Comparison of ENCODE assay signal across 9 mouse cellular contexts in the genomic region with DNA sequence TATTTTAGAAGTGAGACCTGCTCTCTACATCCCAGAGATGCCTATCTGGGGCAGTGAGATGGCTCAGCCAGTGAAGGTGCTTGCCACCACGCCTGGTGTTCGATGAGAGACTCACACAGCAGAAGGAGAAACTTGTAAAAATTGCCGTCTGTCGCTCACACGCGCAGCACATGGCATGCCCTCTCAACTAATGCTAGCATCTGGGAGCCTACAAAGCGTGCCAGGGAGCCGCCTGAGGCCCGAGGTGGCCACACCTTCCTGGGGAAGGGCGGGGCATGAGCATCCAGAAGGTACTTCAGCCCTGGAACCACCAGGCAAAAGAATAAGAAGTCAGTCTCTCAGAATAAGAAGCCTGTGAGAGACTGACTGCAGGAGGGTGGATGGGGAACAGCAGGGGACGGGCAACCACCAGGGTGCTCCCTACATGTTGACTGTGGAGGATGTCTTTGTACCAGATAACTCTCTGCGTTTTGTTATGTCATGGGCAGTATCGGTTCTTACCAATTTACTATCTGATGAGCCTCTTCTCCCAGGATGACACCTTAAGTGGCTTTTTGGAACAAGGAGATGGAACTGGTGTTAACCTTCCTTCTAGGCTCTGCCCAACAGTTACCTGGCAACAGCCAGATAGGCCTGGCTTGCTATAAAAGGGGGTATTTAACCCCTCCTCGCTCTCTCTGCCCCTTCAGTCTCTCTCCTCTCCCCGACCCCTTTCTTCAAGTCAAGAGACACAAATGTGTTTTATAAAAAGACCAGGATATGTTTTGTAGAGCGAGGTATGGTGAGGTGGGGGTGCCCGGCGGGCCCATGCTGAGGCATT. TPM values are rescaled to one million over a fixed set of nuclear protein-coding genes. Genes with fewer than 3 reads are reported as not detected.
DNase-seq lines count a peak whose midpoint lies in the region; ATAC-seq lines count a peak whose summit lies in the region.
"Had no signal": no experiment of that assay in that cellular context is flagged by ENCODE, and none has a peak within 500 bp of the region (broad histone marks: within the 10 kb centered on the region; RNA-seq: fewer than 3 reads in every experiment).

No protein-coding gene starts in this region.

- peak overlapping the region; percentile 87 for H3K27ac ChIP-seq in forebrain, embryonic 13.5 days
- H3K27ac ChIP-seq in liver, embryonic 11.5 days (ENCODE audit: low read depth, low read length) = no peak overlapping the region
- no peak overlapping the region for H3K27ac ChIP-seq in stomach, embryonic 14.5 days (ENCODE audit: low read length)

- no peaks in the 10 kb centered on the region for H3K27me3 ChIP-seq in forebrain, embryonic 13.5 days
- peaks cover 3% of the 10 kb centered on the region; the same call in 1 of the 2 replicates for H3K27me3 ChIP-seq in liver, embryonic 11.5 days (replicated peaks; ENCODE audit: control insufficient read depth, insufficient read depth, low read length)
- H3K27me3 ChIP-seq in stomach, embryonic 14.5 days (ENCODE audit: control insufficient read depth, insufficient read depth, low read length) = no peaks in the 10 kb centered on the region

- H3K9me3 ChIP-seq in forebrain, embryonic 13.5 days (replicated peaks) = no peaks in the 10 kb centered on the region
- H3K9me3 ChIP-seq in liver, embryonic 11.5 days (ENCODE audit: control insufficient read depth, low read length) = no peaks in the 10 kb centered on the region
- H3K9me3 ChIP-seq in stomach, embryonic 14.5 days (ENCODE audit: control insufficient read depth, low read depth, low read length) = no peaks in the 10 kb centered on the region

- peak; percentile 78 for ATAC-seq in forebrain, embryonic 13.5 days
- ATAC-seq in liver, embryonic 11.5 days (replicated peaks; ENCODE audit: low FRiP score) = peak; percentile 32
- no peak for ATAC-seq in stomach, embryonic 14.5 days (ENCODE audit: insufficient number of reproducible peaks, insufficient read depth, low FRiP score, low read depth)

- no peaks in the 10 kb centered on the region for H3K36me3 ChIP-seq in forebrain, embryonic 13.5 days (ENCODE audit: poor library complexity, severe bottlenecking)
- no peaks in the 10 kb centered on the region for H3K36me3 ChIP-seq in liver, embryonic 11.5 days (ENCODE audit: control insufficient read depth, insufficient read depth, low read length)
- H3K36me3 ChIP-seq in stomach, embryonic 14.5 days (ENCODE audit: control insufficient read depth, insufficient read depth, low read length) = no peaks in the 10 kb centered on the region

- peak; percentile 24 for DNase-seq in retina, embryonic 14.5 days (ENCODE audit: low spot score)
- no peak for DNase-seq in retina, postnatal 1 day
- DNase-seq in liver, embryonic 11.5 days (ENCODE audit: low spot score) = no peak
- no peak for DNase-seq in heart, adult 18-20 months
- DNase-seq in kidney, adult 11 months = no peak
- no peak for DNase-seq in adrenal gland, postnatal 36 days

- peak overlapping the region; percentile 34; the same call in 1 of the 2 replicates for H3K9ac ChIP-seq in forebrain, embryonic 13.5 days
- H3K9ac ChIP-seq in liver, embryonic 11.5 days (ENCODE audit: low read depth, low read length) = no peak overlapping the region
- H3K9ac ChIP-seq in stomach, embryonic 14.5 days (replicated peaks; ENCODE audit: low read depth, low read length) = no peak overlapping the region

- peak overlapping the region; percentile 50 for H3K4me2 ChIP-seq in forebrain, embryonic 13.5 days
- peak overlapping the region; percentile 10; the same call in 1 of the 2 replicates for H3K4me2 ChIP-seq in liver, embryonic 11.5 days
- H3K4me2 ChIP-seq in stomach, embryonic 14.5 days (replicated peaks; ENCODE audit: low read depth, low read length) = 0 out of 2 replicates have a peak overlapping the region, but pooled peaks have one; percentile 25

- peaks cover 43% of the 10 kb centered on the region for H3K4me1 ChIP-seq in forebrain, embryonic 13.5 days
- H3K4me1 ChIP-seq in liver, embryonic 11.5 days (replicated peaks; ENCODE audit: control insufficient read depth, insufficient read depth, low read length) = peaks cover 24% of the 10 kb centered on the region
- peaks cover 11% of the 10 kb centered on the region; the same call in 1 of the 2 replicates for H3K4me1 ChIP-seq in stomach, embryonic 14.5 days (ENCODE audit: control insufficient read depth, insufficient read depth, low read length)

- peak overlapping the region; percentile 9; the same call in 1 of the 2 replicates for H3K4me3 ChIP-seq in forebrain, embryonic 13.5 days
- no peak overlapping the region for H3K4me3 ChIP-seq in liver, embryonic 11.5 days (ENCODE audit: low read depth, low read length)
- no peak overlapping the region for H3K4me3 ChIP-seq in stomach, embryonic 14.5 days (ENCODE audit: low read depth, low read length)

- 17% methylated on average over 18 of the region's 18 CpGs for WGBS in forebrain, embryonic 13.5 days
- WGBS in liver, embryonic 11.5 days = 30% methylated on average over 18 of the region's 18 CpGs
- WGBS in stomach, embryonic 14.5 days = 24% methylated on average over 18 of the region's 18 CpGs

RNA-seq across cellular contexts. Expression of gene Rdm1, which starts 9.8 kb away (rescaled TPM):
- 48.9 and 52.6 TPM in 2 replicates for polyA plus RNA-seq in forebrain, embryonic 13.5 days (2015; fragmentation: Nextera tagmentation; extraction: Ambion mirVana)
- polyA plus RNA-seq in liver, embryonic 11.5 days (2014; fragmentation: Nextera tagmentation; extraction: Ambion mirVana) = 13.8 and 15.3 TPM in 2 replicates
- 38.3 and 47.5 TPM in 2 replicates for polyA plus RNA-seq in stomach, embryonic 14.5 days (2014; fragmentation: Nextera tagmentation; extraction: Ambion mirVana)
- 10 to 100 TPM; 43.7 to 52.3 TPM for total RNA-seq in heart, adult 18-20 months (2021)
- 10 to 100 TPM; 24.0 to 31.6 TPM for total RNA-seq in adrenal gland, postnatal 36 days (2021)

RNA-seq across cellular contexts. Expression of gene Gm11634, which starts 18.1 kb away (rescaled TPM):
- not detected in 2 replicates for polyA plus RNA-seq in forebrain, embryonic 13.5 days (2015; fragmentation: Nextera tagmentation; extraction: Ambion mirVana)
- polyA plus RNA-seq in liver, embryonic 11.5 days (2014; fragmentation: Nextera tagmentation; extraction: Ambion mirVana) = not detected in 2 replicates
- polyA plus RNA-seq in stomach, embryonic 14.5 days (2014; fragmentation: Nextera tagmentation; extraction: Ambion mirVana) = not detected in 2 replicates
- not detected for total RNA-seq in heart, adult 18-20 months (2021)
- total RNA-seq in adrenal gland, postnatal 36 days (2021) = not detected
- total RNA-seq: layer of hippocampus, adult 8-10 months had no signal

RNA-seq across cellular contexts. Expression of gene Tmem106a, which starts 35.1 kb away (rescaled TPM):
- polyA plus RNA-seq in forebrain, embryonic 13.5 days (2015; fragmentation: Nextera tagmentation; extraction: Ambion mirVana) = 1.1 and 1.3 TPM in 2 replicates
- polyA plus RNA-seq in liver, embryonic 11.5 days (2014; fragmentation: Nextera tagmentation; extraction: Ambion mirVana) = 6.2 and 6.8 TPM in 2 replicates
- polyA plus RNA-seq in stomach, embryonic 14.5 days (2014; fragmentation: Nextera tagmentation; extraction: Ambion mirVana) = 5.9 and 6.7 TPM in 2 replicates
- total RNA-seq in heart, adult 18-20 months (2021) = 1 to 10 TPM; 3.2 to 5.9 TPM
- 10 to 100 TPM; 10.9 to 11.1 TPM for total RNA-seq in adrenal gland, postnatal 36 days (2021)

RNA-seq across cellular contexts. Expression of gene Arl4d, which starts 48.2 kb away (rescaled TPM):
- polyA plus RNA-seq in forebrain, embryonic 13.5 days (2015; fragmentation: Nextera tagmentation; extraction: Ambion mirVana) = 32.5 and 40.6 TPM in 2 replicates
- polyA plus RNA-seq in liver, embryonic 11.5 days (2014; fragmentation: Nextera tagmentation; extraction: Ambion mirVana) = 3.6 and 3.9 TPM in 2 replicates
- 6.4 and 8.1 TPM in 2 replicates for polyA plus RNA-seq in stomach, embryonic 14.5 days (2014; fragmentation: Nextera tagmentation; extraction: Ambion mirVana)
- total RNA-seq in heart, adult 18-20 months (2021) = 10 to 100 TPM; 19.6 to 22.5 TPM
- total RNA-seq in adrenal gland, postnatal 36 days (2021) = 10 to 100 TPM; 11.4 to 12.5 TPM
